In genomic region chr5:66675189-66675890, GRCm38 (mm10) we compare ENCODE assay signal across 8 mouse cellular contexts. TPM values are rescaled to one million over a fixed set of nuclear protein-coding genes. Genes with fewer than 3 reads are reported as not detected.
DNase-seq lines count a peak whose midpoint lies in the region; ATAC-seq lines count a peak whose summit lies in the region.

No protein-coding gene starts in this region.

- ATAC-seq in heart, embryonic 12.5 days (ENCODE audit: insufficient number of reproducible peaks, low FRiP score) = no peak
- ATAC-seq in hindbrain, embryonic 11.5 days (ENCODE audit: low FRiP score) = peak; percentile 34
- ATAC-seq in liver, embryonic 12.5 days = no peak

- H3K27me3 ChIP-seq in heart, embryonic 12.5 days (replicated peaks) = peaks cover 7% of the 10 kb centered on the region
- no peaks in the 10 kb centered on the region; the same call in 1 of the 2 replicates for H3K27me3 ChIP-seq in hindbrain, embryonic 11.5 days (ENCODE audit: control insufficient read depth, insufficient read depth, low read length)
- peaks cover 66% of the 10 kb centered on the region for H3K27me3 ChIP-seq in liver, embryonic 12.5 days (replicated peaks)

- H3K27ac ChIP-seq in heart, embryonic 12.5 days (ENCODE audit: poor library complexity, severe bottlenecking) = no peak overlapping the region
- H3K27ac ChIP-seq in hindbrain, embryonic 11.5 days (ENCODE audit: low read depth, low read length) = no peak overlapping the region
- no peak overlapping the region for H3K27ac ChIP-seq in liver, embryonic 12.5 days

- no peaks in the 10 kb centered on the region for H3K9me3 ChIP-seq in heart, embryonic 12.5 days (replicated peaks)
- H3K9me3 ChIP-seq in hindbrain, embryonic 11.5 days (ENCODE audit: control insufficient read depth, low read length) = no peaks in the 10 kb centered on the region
- no peaks in the 10 kb centered on the region for H3K9me3 ChIP-seq in liver, embryonic 12.5 days (replicated peaks)

- H3K36me3 ChIP-seq in heart, embryonic 12.5 days = no peaks in the 10 kb centered on the region
- H3K36me3 ChIP-seq in hindbrain, embryonic 11.5 days (ENCODE audit: control insufficient read depth, insufficient read depth, low read length) = no peaks in the 10 kb centered on the region
- H3K36me3 ChIP-seq in liver, embryonic 12.5 days = no peaks in the 10 kb centered on the region

- no peak for DNase-seq in heart, postnatal 36 days
- DNase-seq in cerebellum, adult 8-10 months = peak; percentile 23
- peak; percentile 25 for DNase-seq in hindbrain, embryonic 11.5 days (ENCODE audit: low spot score)
- DNase-seq in right cerebral cortex, postnatal 25 days = peak; percentile 53
- no peak for DNase-seq in kidney, adult 11 months
- DNase-seq in urinary bladder, postnatal 36 days (ENCODE audit: low spot score in 2 of 2) = no peak

- peak overlapping the region; percentile 99 for H3K4me2 ChIP-seq in heart, embryonic 12.5 days
- peak overlapping the region; percentile 95 for H3K4me2 ChIP-seq in hindbrain, embryonic 11.5 days (replicated peaks; ENCODE audit: low read depth, low read length)
- H3K4me2 ChIP-seq in liver, embryonic 12.5 days = peak overlapping the region; percentile 65

- intact Hi-C loops in heart, postnatal 36 days (cut with DNase I) = no loop called here

- WGBS in heart, embryonic 12.5 days = 1% methylated on average over 18 of the region's 18 CpGs
- WGBS in hindbrain, embryonic 11.5 days = under 1% methylated on average over 18 of the region's 18 CpGs
- 4% methylated on average over 18 of the region's 18 CpGs for WGBS in liver, embryonic 12.5 days (ENCODE audit: insufficient replicate concordance)

- H3K4me1 ChIP-seq in heart, embryonic 12.5 days (replicated peaks) = peaks cover 17% of the 10 kb centered on the region
- H3K4me1 ChIP-seq in hindbrain, embryonic 11.5 days (replicated peaks; ENCODE audit: control insufficient read depth, insufficient read depth, low read length) = peaks cover 5% of the 10 kb centered on the region; the same call in 1 of the 2 replicates
- H3K4me1 ChIP-seq in liver, embryonic 12.5 days = 0 out of 2 replicates have a peak, but pooled peaks cover 12% of the 10 kb centered on the region

- H3K4me3 ChIP-seq in heart, embryonic 12.5 days = peak overlapping the region; percentile 67
- H3K4me3 ChIP-seq in hindbrain, embryonic 11.5 days (ENCODE audit: low read depth, low read length) = peak overlapping the region; percentile 79
- H3K4me3 ChIP-seq in liver, embryonic 12.5 days = peak overlapping the region; percentile 41

- H3K9ac ChIP-seq in heart, embryonic 12.5 days = peak overlapping the region; percentile 69; the same call in 1 of the 2 replicates
- H3K9ac ChIP-seq in hindbrain, embryonic 11.5 days (ENCODE audit: low read depth, low read length) = no peak overlapping the region
- H3K9ac ChIP-seq in liver, embryonic 12.5 days = no peak overlapping the region

RNA-seq across cellular contexts. Expression of gene Uchl1, which starts 0.6 kb away (rescaled TPM):
- 128 and 129 TPM in 2 replicates for polyA plus RNA-seq in heart, embryonic 12.5 days (2016; fragmentation: Nextera tagmentation; extraction: Ambion mirVana)
- 1 to 10 TPM; 8.5 to 8.8 TPM for total RNA-seq in heart, postnatal 36 days (2021)
- polyA plus RNA-seq in hindbrain, embryonic 11.5 days (2014; fragmentation: Nextera tagmentation; extraction: Ambion mirVana) = 421 and 428 TPM in 2 replicates
- 3.0 and 7.1 TPM in 2 replicates for polyA plus RNA-seq in liver, embryonic 12.5 days (2016; fragmentation: Nextera tagmentation; extraction: Ambion mirVana)

RNA-seq across cellular contexts. Expression of gene Apbb2, which starts 56.8 kb away (rescaled TPM):
- polyA plus RNA-seq in heart, embryonic 12.5 days (2016; fragmentation: Nextera tagmentation; extraction: Ambion mirVana) = 30.7 and 32.1 TPM in 2 replicates
- total RNA-seq in heart, postnatal 36 days (2021) = 10 to 100 TPM; 37.3 to 52.7 TPM
- 43.0 and 47.1 TPM in 2 replicates for polyA plus RNA-seq in hindbrain, embryonic 11.5 days (2014; fragmentation: Nextera tagmentation; extraction: Ambion mirVana)
- polyA plus RNA-seq in liver, embryonic 12.5 days (2016; fragmentation: Nextera tagmentation; extraction: Ambion mirVana) = 5.9 and 6.1 TPM in 2 replicates

Comparison
In these comparisons a context has a peak if more than half of its experiments do, and no peak if none do; other contexts are left out.
1. DNase-seq: peak in cerebellum, adult 8-10 months (single experiment), hindbrain, embryonic 11.5 days (single experiment) and right cerebral cortex, postnatal 25 days (single experiment); none in heart, postnatal 36 days (0 of 2), kidney, adult 11 months (single experiment) and urinary bladder, postnatal 36 days (0 of 2).
2. RNA of gene Uchl1, which starts 0.6 kb away (polyA plus RNA-seq): 421 to 428 TPM in hindbrain, embryonic 11.5 days and 128 to 129 TPM in heart, embryonic 12.5 days; 3.0 to 7.1 TPM in liver, embryonic 12.5 days; every median in the first group is over 10 times any median in the second.
3. Peak in every context shown above with its lines, with median percentiles within 50 percentile points of each other: H3K4me2 ChIP-seq and H3K4me3 ChIP-seq.